Mouse (Mus musculus): ENCODE measurements at regions not wholly inside any gene's neighbourhood (a gene's known extent, or its start where the extent isn't known, plus 50 kb on each side); places are given as distances from the start of the nearest gene placed in this dataset.

GRCm38 (mm10) chr3:18634855-18635254 lies 686.6 kb downstream of the Cypt12 start:
- Histone ChIP-seq H3K9ac (no peak overlapping the region), H3K27ac (no peak overlapping the region), H3K36me3 (no peaks in the 10 kb centered on the region), H3K9me3 (no peaks in the 10 kb centered on the region), H3K4me2 (no peak overlapping the region), H3K4me3 (no peak overlapping the region), H3K27me3 (no peaks in the 10 kb centered on the region), H3K4me1 (no peaks in the 10 kb centered on the region)
- ATAC-seq (ENCODE audit: insufficient number of reproducible peaks, insufficient read depth, low FRiP score, low TSS enrichment, low read depth): no peak

GRCm38 (mm10) chr3:18637553-18637952 lies 689.3 kb downstream of the Cypt12 start:
- H3K4me2 ChIP-seq: no peak overlapping the region
- H3K27me3 ChIP-seq: no peaks in the 10 kb centered on the region
- no peaks in the 10 kb centered on the region for H3K4me1 ChIP-seq
- H3K9ac ChIP-seq: no peak overlapping the region
- no peaks in the 10 kb centered on the region for H3K36me3 ChIP-seq
- H3K9me3 ChIP-seq: no peaks in the 10 kb centered on the region
- H3K4me3 ChIP-seq: no peak overlapping the region
- no peak for ATAC-seq (ENCODE audit: insufficient number of reproducible peaks, insufficient read depth, low FRiP score, low TSS enrichment, low read depth)
- H3K27ac ChIP-seq: no peak overlapping the region

GRCm38 (mm10) chr3:18640286-18640685 lies 692.1 kb downstream of the Cypt12 start:
- H3K4me1 ChIP-seq: no peaks in the 10 kb centered on the region
- no peaks in the 10 kb centered on the region for H3K9me3 ChIP-seq
- H3K4me3 ChIP-seq: no peak overlapping the region
- no peaks in the 10 kb centered on the region for H3K27me3 ChIP-seq
- H3K27ac ChIP-seq: no peak overlapping the region
- H3K36me3 ChIP-seq: no peaks in the 10 kb centered on the region
- no peak overlapping the region for H3K9ac ChIP-seq
- 59% methylated on average over 5 of the region's 5 CpGs for WGBS
- ATAC-seq (ENCODE audit: insufficient number of reproducible peaks, insufficient read depth, low FRiP score, low TSS enrichment, low read depth): no peak
- no peak overlapping the region for H3K4me2 ChIP-seq

GRCm38 (mm10) chr3:18641688-18642087 lies 693.5 kb downstream of the Cypt12 start:
- Histone ChIP-seq H3K4me2 (no peak overlapping the region), H3K27ac (no peak overlapping the region), H3K27me3 (no peaks in the 10 kb centered on the region), H3K9me3 (no peaks in the 10 kb centered on the region), H3K36me3 (no peaks in the 10 kb centered on the region), H3K9ac (no peak overlapping the region), H3K4me1 (no peaks in the 10 kb centered on the region), H3K4me3 (no peak overlapping the region)
- 80% methylated on average over 1 of the region's 1 CpGs for WGBS
- no peak for ATAC-seq (ENCODE audit: insufficient number of reproducible peaks, insufficient read depth, low FRiP score, low TSS enrichment, low read depth)

GRCm38 (mm10) chr3:18643408-18644035 lies 695.3 kb downstream of the Cypt12 start:
- no peaks in the 10 kb centered on the region for H3K36me3 ChIP-seq
- no peaks in the 10 kb centered on the region for H3K27me3 ChIP-seq
- H3K4me3 ChIP-seq: no peak overlapping the region
- no peak for ATAC-seq (ENCODE audit: insufficient number of reproducible peaks, insufficient read depth, low FRiP score, low TSS enrichment, low read depth)
- no peak overlapping the region for H3K27ac ChIP-seq
- no peak overlapping the region for H3K4me2 ChIP-seq
- H3K9ac ChIP-seq: no peak overlapping the region
- H3K9me3 ChIP-seq: no peaks in the 10 kb centered on the region
- 81% methylated on average over 4 of the region's 4 CpGs for WGBS
- no peaks in the 10 kb centered on the region for H3K4me1 ChIP-seq

GRCm38 (mm10) chr3:18645481-18645880 lies 697.3 kb downstream of the Cypt12 start:
- no peak overlapping the region for H3K9ac ChIP-seq
- H3K27ac ChIP-seq: no peak overlapping the region
- no peaks in the 10 kb centered on the region for H3K9me3 ChIP-seq
- WGBS: 25% methylated on average over 6 of the region's 7 CpGs
- no peak overlapping the region for H3K4me3 ChIP-seq
- no peaks in the 10 kb centered on the region for H3K4me1 ChIP-seq
- no peak overlapping the region for H3K4me2 ChIP-seq
- no peaks in the 10 kb centered on the region for H3K27me3 ChIP-seq
- H3K36me3 ChIP-seq: no peaks in the 10 kb centered on the region
- no peak for ATAC-seq (ENCODE audit: insufficient number of reproducible peaks, insufficient read depth, low FRiP score, low TSS enrichment, low read depth)

- no peaks in the 10 kb centered on the region for H3K9me3 ChIP-seq
- H3K27ac ChIP-seq: no peak overlapping the region
- H3K9ac ChIP-seq: no peak overlapping the region
- H3K36me3 ChIP-seq: no peaks in the 10 kb centered on the region
- no peak overlapping the region for H3K4me2 ChIP-seq
- no peak overlapping the region for H3K4me3 ChIP-seq
- no peaks in the 10 kb centered on the region for H3K27me3 ChIP-seq
- no peak for ATAC-seq (ENCODE audit: insufficient number of reproducible peaks, insufficient read depth, low FRiP score, low TSS enrichment, low read depth)
- H3K4me1 ChIP-seq: no peaks in the 10 kb centered on the region
- 36% methylated on average over 7 of the region's 7 CpGs for WGBS
Measured at GRCm38 (mm10) chr3:18645927-18646326, 697.7 kb downstream of the Cypt12 start.

GRCm38 (mm10) chr3:18653557-18653956 lies 705.3 kb downstream of the Cypt12 start:
- H3K36me3 ChIP-seq: no peaks in the 10 kb centered on the region

GRCm38 (mm10) chr3:18665738-18666137 lies 717.5 kb downstream of the Cypt12 start:
- Histone ChIP-seq H3K9ac (no peak overlapping the region), H3K4me3 (no peak overlapping the region), H3K36me3 (no peaks in the 10 kb centered on the region), H3K9me3 (no peaks in the 10 kb centered on the region), H3K27me3 (no peaks in the 10 kb centered on the region), H3K4me2 (no peak overlapping the region), H3K4me1 (no peaks in the 10 kb centered on the region), H3K27ac (no peak overlapping the region)
- no peak for ATAC-seq (ENCODE audit: insufficient number of reproducible peaks, insufficient read depth, low FRiP score, low TSS enrichment, low read depth)
- 23% methylated on average over 2 of the region's 2 CpGs for WGBS

More at GRCm38 (mm10) chr3:18653557-18653956, 705.3 kb downstream of the Cypt12 start:
- Histone ChIP-seq H3K27ac (no peak overlapping the region), H3K4me2 (no peak overlapping the region), H3K4me1 (no peaks in the 10 kb centered on the region), H3K27me3 (no peaks in the 10 kb centered on the region), H3K9me3 (no peaks in the 10 kb centered on the region), H3K4me3 (no peak overlapping the region), H3K9ac (no peak overlapping the region)
- ATAC-seq (ENCODE audit: insufficient number of reproducible peaks, insufficient read depth, low FRiP score, low TSS enrichment, low read depth): no peak
- WGBS: 75% methylated on average over 1 of the region's 1 CpGs

GRCm38 (mm10) chr3:18667726-18668125 lies 719.5 kb downstream of the Cypt12 start:
- WGBS: 94% methylated on average over 4 of the region's 4 CpGs
- H3K9ac ChIP-seq: no peak overlapping the region

GRCm38 (mm10) chr3:18668936-18669335 lies 720.7 kb downstream of the Cypt12 start:
- no peaks in the 10 kb centered on the region for H3K4me1 ChIP-seq
- no peak for ATAC-seq (ENCODE audit: insufficient number of reproducible peaks, insufficient read depth, low FRiP score, low TSS enrichment, low read depth)
- no peaks in the 10 kb centered on the region for H3K36me3 ChIP-seq
- H3K27me3 ChIP-seq: no peaks in the 10 kb centered on the region
- H3K4me2 ChIP-seq: no peak overlapping the region
- H3K27ac ChIP-seq: no peak overlapping the region
- no peak overlapping the region for H3K4me3 ChIP-seq
- H3K9me3 ChIP-seq: no peaks in the 10 kb centered on the region
- no peak overlapping the region for H3K9ac ChIP-seq
- 74% methylated on average over 3 of the region's 3 CpGs for WGBS

More at GRCm38 (mm10) chr3:18667726-18668125, 719.5 kb downstream of the Cypt12 start:
- no peak overlapping the region for H3K4me2 ChIP-seq
- H3K27me3 ChIP-seq: no peaks in the 10 kb centered on the region
- no peaks in the 10 kb centered on the region for H3K36me3 ChIP-seq
- no peaks in the 10 kb centered on the region for H3K4me1 ChIP-seq
- H3K9me3 ChIP-seq: no peaks in the 10 kb centered on the region
- no peak overlapping the region for H3K27ac ChIP-seq
- H3K4me3 ChIP-seq: no peak overlapping the region
- no peak for ATAC-seq (ENCODE audit: insufficient number of reproducible peaks, insufficient read depth, low FRiP score, low TSS enrichment, low read depth)

- ATAC-seq (ENCODE audit: insufficient number of reproducible peaks, insufficient read depth, low FRiP score, low TSS enrichment, low read depth): no peak
- no peak overlapping the region for H3K4me2 ChIP-seq
- no peak overlapping the region for H3K4me3 ChIP-seq
- H3K4me1 ChIP-seq: no peaks in the 10 kb centered on the region
- no peaks in the 10 kb centered on the region for H3K9me3 ChIP-seq
- WGBS: 70% methylated on average over 5 of the region's 5 CpGs
- H3K27me3 ChIP-seq: no peaks in the 10 kb centered on the region
- no peaks in the 10 kb centered on the region for H3K36me3 ChIP-seq
- no peak overlapping the region for H3K27ac ChIP-seq
- no peak overlapping the region for H3K9ac ChIP-seq
Measured at GRCm38 (mm10) chr3:18670203-18670700, 722.0 kb downstream of the Cypt12 start.
